In genomic region chr13:53783492-53783891, GRCm38 (mm10) we compare ENCODE assay signal across 8 mouse cellular contexts.
A peak's percentile ranks its signal among the peaks of the same experiment; 100 is the strongest.
DNase-seq lines count a peak whose midpoint lies in the region; ATAC-seq and TF ChIP-seq lines count a peak whose summit lies in the region.

No protein-coding gene starts in this region.

- 25% methylated on average over 6 of the region's 6 CpGs for WGBS in heart, embryonic 10.5 days
- WGBS in forebrain, embryonic 15.5 days, result 21% methylated on average over 6 of the region's 6 CpGs
- WGBS in hindbrain, embryonic 15.5 days, result 23% methylated on average over 6 of the region's 6 CpGs
- 23% methylated on average over 6 of the region's 6 CpGs for WGBS in midbrain, embryonic 14.5 days
- WGBS in stomach, embryonic 16.5 days, result 19% methylated on average over 6 of the region's 6 CpGs

- H3K4me2 ChIP-seq in forebrain, embryonic 15.5 days (replicated peaks), result no peak overlapping the region
- H3K4me2 ChIP-seq in hindbrain, embryonic 15.5 days, result no peak overlapping the region
- H3K4me2 ChIP-seq in midbrain, embryonic 14.5 days (ENCODE audit: low read length), result no peak overlapping the region
- H3K4me2 ChIP-seq in stomach, embryonic 16.5 days (ENCODE audit: low read depth, low read length), result no peak overlapping the region

- no peak overlapping the region for H3K9ac ChIP-seq in forebrain, embryonic 15.5 days (replicated peaks)
- no peak overlapping the region for H3K9ac ChIP-seq in hindbrain, embryonic 15.5 days
- H3K9ac ChIP-seq in midbrain, embryonic 14.5 days (replicated peaks; ENCODE audit: low read length), result no peak overlapping the region
- H3K9ac ChIP-seq in stomach, embryonic 16.5 days (ENCODE audit: low read length), result no peak overlapping the region

- ATAC-seq in forebrain, embryonic 15.5 days (replicated peaks), result peak; percentile 82
- peak; percentile 77 for ATAC-seq in hindbrain, embryonic 15.5 days (ENCODE audit: low FRiP score, low read depth)
- ATAC-seq in midbrain, embryonic 14.5 days (ENCODE audit: low FRiP score, low TSS enrichment), result no peak
- peak; percentile 44; the same call in 1 of the 2 replicates for ATAC-seq in stomach, embryonic 16.5 days (ENCODE audit: insufficient read depth, low FRiP score)

- peaks cover 20% of the 10 kb centered on the region; the same call in 1 of the 2 replicates for H3K27me3 ChIP-seq in heart, embryonic 10.5 days (ENCODE audit: insufficient read depth, poor library complexity, severe bottlenecking)
- 0 out of 2 replicates have a peak, but pooled peaks cover 2% of the 10 kb centered on the region for H3K27me3 ChIP-seq in forebrain, embryonic 15.5 days
- H3K27me3 ChIP-seq in hindbrain, embryonic 15.5 days, result peaks cover 3% of the 10 kb centered on the region; the same call in 1 of the 2 replicates
- no peaks in the 10 kb centered on the region for H3K27me3 ChIP-seq in midbrain, embryonic 14.5 days (ENCODE audit: control insufficient read depth, insufficient read depth, low read length)
- no peaks in the 10 kb centered on the region for H3K27me3 ChIP-seq in stomach, embryonic 16.5 days (ENCODE audit: control insufficient read depth, insufficient read depth, low read length)

- no peaks in the 10 kb centered on the region for H3K36me3 ChIP-seq in heart, embryonic 10.5 days
- H3K36me3 ChIP-seq in forebrain, embryonic 15.5 days, result no peaks in the 10 kb centered on the region
- no peaks in the 10 kb centered on the region for H3K36me3 ChIP-seq in hindbrain, embryonic 15.5 days
- no peaks in the 10 kb centered on the region for H3K36me3 ChIP-seq in midbrain, embryonic 14.5 days (ENCODE audit: control insufficient read depth, insufficient read depth, low read length)
- no peaks in the 10 kb centered on the region for H3K36me3 ChIP-seq in stomach, embryonic 16.5 days (ENCODE audit: control insufficient read depth, insufficient read depth, low read length)

- H3K4me1 ChIP-seq in heart, embryonic 10.5 days, result no peaks in the 10 kb centered on the region
- no peaks in the 10 kb centered on the region for H3K4me1 ChIP-seq in forebrain, embryonic 15.5 days
- no peaks in the 10 kb centered on the region for H3K4me1 ChIP-seq in hindbrain, embryonic 15.5 days (replicated peaks)
- no peaks in the 10 kb centered on the region for H3K4me1 ChIP-seq in midbrain, embryonic 14.5 days (ENCODE audit: control insufficient read depth, insufficient read depth, low read length)
- H3K4me1 ChIP-seq in stomach, embryonic 16.5 days (ENCODE audit: control insufficient read depth, insufficient read depth, low read length), result no peaks in the 10 kb centered on the region

- H3K27ac ChIP-seq in heart, embryonic 10.5 days, result no peak overlapping the region
- H3K27ac ChIP-seq in forebrain, embryonic 15.5 days (replicated peaks), result no peak overlapping the region
- no peak overlapping the region for H3K27ac ChIP-seq in hindbrain, embryonic 15.5 days (replicated peaks)
- no peak overlapping the region for H3K27ac ChIP-seq in left cerebral cortex, adult 2 months
- no peak overlapping the region for H3K27ac ChIP-seq in midbrain, embryonic 14.5 days (replicated peaks; ENCODE audit: low read depth, low read length)
- H3K27ac ChIP-seq in stomach, embryonic 16.5 days (ENCODE audit: low read length), result no peak overlapping the region

- DNase-seq in heart, adult 18-20 months, result peak; percentile 64 to 84
- DNase-seq in heart, embryonic 10.5 days (ENCODE audit: low spot score), result no peak
- peak; percentile 61 for DNase-seq in cerebellum, adult 11 months
- DNase-seq in left cerebral cortex, adult 2 months (ENCODE audit: extremely low spot score in 1 of 2, low spot score in 2 of 2), result peak; percentile 83 to 88
- peak; percentile 93 for DNase-seq in midbrain, embryonic 14.5 days

- no peaks in the 10 kb centered on the region for H3K9me3 ChIP-seq in heart, embryonic 10.5 days
- H3K9me3 ChIP-seq in forebrain, embryonic 15.5 days, result no peaks in the 10 kb centered on the region
- H3K9me3 ChIP-seq in hindbrain, embryonic 15.5 days, result no peaks in the 10 kb centered on the region
- H3K9me3 ChIP-seq in midbrain, embryonic 14.5 days (ENCODE audit: control insufficient read depth, low read length), result no peaks in the 10 kb centered on the region
- no peaks in the 10 kb centered on the region for H3K9me3 ChIP-seq in stomach, embryonic 16.5 days (replicated peaks; ENCODE audit: control insufficient read depth, low read length)

- TF ChIP-seq CTCF in left cerebral cortex, adult 2 months (IDR thresholded peaks at IDR 0.05), result peak; percentile 89

- no peak overlapping the region for H3K4me3 ChIP-seq in heart, embryonic 10.5 days
- no peak overlapping the region for H3K4me3 ChIP-seq in forebrain, embryonic 15.5 days
- H3K4me3 ChIP-seq in hindbrain, embryonic 15.5 days, result no peak overlapping the region
- H3K4me3 ChIP-seq in left cerebral cortex, adult 2 months, result no peak overlapping the region
- no peak overlapping the region for H3K4me3 ChIP-seq in midbrain, embryonic 14.5 days (replicated peaks; ENCODE audit: low read depth, low read length)
- H3K4me3 ChIP-seq in stomach, embryonic 16.5 days (replicated peaks; ENCODE audit: low read length), result no peak overlapping the region

- intact Hi-C loops in left cerebral cortex, adult 2 months (cut with DNase I), result loop anchor here (1.0 kb wide), 2 partner anchors 273 to 280 kb away; no protein-coding TSS in a partner anchor
